9 mouse cellular contexts compared by ENCODE assay signal in the genomic region with DNA sequence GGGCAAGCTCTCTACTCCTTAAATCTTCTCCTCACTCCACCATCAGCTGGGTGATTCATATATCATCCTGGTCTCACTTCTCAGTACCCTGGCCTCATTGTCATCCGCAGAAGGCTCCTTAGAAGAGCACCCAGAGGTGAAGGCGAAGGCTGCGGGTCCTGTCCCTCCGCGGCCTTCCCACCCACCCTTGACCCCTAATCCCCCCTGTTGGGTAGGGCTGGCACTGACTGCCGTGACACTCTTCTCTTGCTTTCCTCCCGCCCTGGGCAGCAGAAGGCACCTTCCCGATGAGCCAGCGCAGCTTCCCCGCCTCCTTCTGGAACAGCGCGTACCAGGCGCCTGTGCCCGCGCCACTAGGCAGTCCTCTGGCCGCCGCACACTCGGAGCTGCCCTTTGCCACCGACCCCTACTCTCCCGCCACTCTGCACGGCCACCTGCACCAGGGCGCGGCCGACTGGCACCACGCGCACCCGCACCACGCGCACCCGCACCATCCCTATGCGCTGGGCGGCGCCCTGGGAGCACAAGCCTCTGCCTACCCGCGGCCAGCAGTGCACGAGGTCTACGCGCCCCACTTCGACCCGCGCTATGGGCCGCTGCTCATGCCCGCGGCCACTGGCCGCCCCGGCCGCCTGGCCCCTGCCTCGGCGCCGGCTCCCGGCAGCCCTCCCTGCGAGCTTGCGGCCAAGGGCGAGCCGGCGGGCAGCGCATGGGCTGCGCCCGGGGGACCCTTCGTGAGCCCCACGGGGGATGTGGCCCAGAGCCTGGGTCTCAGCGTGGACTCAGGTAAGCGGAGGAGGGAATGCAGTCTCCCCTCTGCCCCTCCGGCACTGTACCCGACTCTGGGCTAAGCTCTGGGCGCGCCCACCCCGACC. TPM values are rescaled to one million over a fixed set of nuclear protein-coding genes. Genes with fewer than 3 reads are reported as not detected.
DNase-seq lines count a peak whose midpoint lies in the region; ATAC-seq and TF ChIP-seq lines count a peak whose summit lies in the region.
"Had no signal": no experiment of that assay in that cellular context is flagged by ENCODE, and none has a peak within 500 bp of the region (broad histone marks: within the 10 kb centered on the region; RNA-seq: fewer than 3 reads in every experiment).

No protein-coding gene starts in this region.

- H3K27me3 ChIP-seq in lung, embryonic 16.5 days (ENCODE audit: control insufficient read depth, insufficient read depth, low read depth, low read length), result peaks cover 82% of the 10 kb centered on the region
- H3K27me3 ChIP-seq in intestine, embryonic 16.5 days (replicated peaks; ENCODE audit: control insufficient read depth, insufficient read depth, low read length), result peaks cover 74% of the 10 kb centered on the region

- peaks cover 14% of the 10 kb centered on the region for H3K4me1 ChIP-seq in lung, embryonic 16.5 days (replicated peaks; ENCODE audit: control insufficient read depth, insufficient read depth, low read length)
- no peaks in the 10 kb centered on the region for H3K4me1 ChIP-seq in lung, adult 2 months (ENCODE audit: control insufficient read depth, insufficient read depth, low read length)
- peaks cover 14% of the 10 kb centered on the region; the same call in 1 of the 2 replicates for H3K4me1 ChIP-seq in intestine, embryonic 16.5 days (ENCODE audit: control insufficient read depth, insufficient read depth, low read length)

- H3K4me3 ChIP-seq in lung, embryonic 16.5 days (ENCODE audit: low read length), result peak overlapping the region; percentile 34
- H3K4me3 ChIP-seq in lung, adult 2 months (replicated peaks; ENCODE audit: extremely low read depth, low read depth, low read length), result no peak overlapping the region
- peak overlapping the region; percentile 41 for H3K4me3 ChIP-seq in intestine, embryonic 16.5 days (ENCODE audit: low read length)

- 2% methylated on average over 52 of the region's 68 CpGs for WGBS in lung, embryonic 16.5 days
- 3% methylated on average over 68 of the region's 68 CpGs for WGBS in lung, adult 2 months
- 2% methylated on average over 65 of the region's 68 CpGs for WGBS in intestine, embryonic 16.5 days

- TF ChIP-seq CTCF in lung, adult 2 months (IDR thresholded peaks at IDR 0.05; ENCODE audit: insufficient read depth, low read length), result no peak

- DNase-seq in adrenal gland, postnatal 10 days, result peak; percentile 20
- DNase-seq in adrenal gland, postnatal 4 days (ENCODE audit: low spot score in 2 of 2), result no peak
- DNase-seq in lung, adult 2 months, result no peak
- peak; percentile 63 for DNase-seq in retina, postnatal 1 day
- DNase-seq in thymus, postnatal 10 days (ENCODE audit: low spot score in 2 of 2), result no peak

- no peak for TF ChIP-seq POLR2A in lung, adult 2 months (IDR thresholded peaks at IDR 0.05; ENCODE audit: borderline replicate concordance, extremely low read depth, low read depth, low read length)

- H3K36me3 ChIP-seq in lung, embryonic 16.5 days (ENCODE audit: control insufficient read depth, insufficient read depth, low read length), result no peaks in the 10 kb centered on the region
- no peaks in the 10 kb centered on the region for H3K36me3 ChIP-seq in intestine, embryonic 16.5 days (ENCODE audit: control insufficient read depth, insufficient read depth, low read length)

- H3K27ac ChIP-seq in lung, embryonic 16.5 days (ENCODE audit: low read length), result no peak overlapping the region
- no peak overlapping the region for H3K27ac ChIP-seq in intestine, embryonic 16.5 days (ENCODE audit: low read length)

- no peaks in the 10 kb centered on the region for H3K9me3 ChIP-seq in lung, embryonic 16.5 days (ENCODE audit: control insufficient read depth, low read length)
- H3K9me3 ChIP-seq in intestine, embryonic 16.5 days (ENCODE audit: control insufficient read depth, low read length), result no peaks in the 10 kb centered on the region

- peak overlapping the region; percentile 53 for H3K4me2 ChIP-seq in lung, embryonic 16.5 days (ENCODE audit: low read depth, low read length)
- peak overlapping the region; percentile 61 for H3K4me2 ChIP-seq in intestine, embryonic 16.5 days (ENCODE audit: low read depth, low read length)

- H3K9ac ChIP-seq in lung, embryonic 16.5 days (ENCODE audit: low read length), result no peak overlapping the region
- 0 out of 2 replicates have a peak overlapping the region, but pooled peaks have one; percentile 6 for H3K9ac ChIP-seq in intestine, embryonic 16.5 days (ENCODE audit: low read depth, low read length)

- ATAC-seq in lung, embryonic 16.5 days (ENCODE audit: low read depth), result peak; percentile 62; the same call in 1 of the 2 replicates
- ATAC-seq in intestine, embryonic 16.5 days, result peak; percentile 60
- no peak for ATAC-seq in erythroblast, adult 5-6 weeks (replicated peaks; ENCODE audit: low FRiP score, poor library complexity, severe bottlenecking)

RNA-seq across cellular contexts. Expression of gene Vgll2, which starts 5.1 kb away (rescaled TPM):
- total RNA-seq in adrenal gland, postnatal 10 days (2021), result 1 to 10 TPM; 2.5 to 9.6 TPM
- 1 to 10 TPM; 1.6 to 4.3 TPM for total RNA-seq in adrenal gland, postnatal 4 days (2021)
- polyA plus RNA-seq in lung, embryonic 16.5 days (2015; fragmentation: Nextera tagmentation; extraction: Ambion mirVana), result 0.63 and 0.75 TPM in 2 replicates
- polyA plus RNA-seq in lung, adult 2 months (2012; rRNA removed), result 0.24 TPM in 1 of 2 replicates, not detected in the other
- 0.13 TPM in 1 of 2 replicates, not detected in the other for polyA plus RNA-seq in intestine, embryonic 16.5 days (2015; fragmentation: Nextera tagmentation; extraction: Ambion mirVana)
- not detected in 2 replicates for total RNA-seq in erythroblast, adult 5-6 weeks (2015; ENCODE audit: low replicate concordance)
- total RNA-seq in erythroblast, adult 5-6 weeks (2017; ENCODE audit: low replicate concordance), result not detected in 2 replicates
- total RNA-seq: neutrophil, adult 5-6 weeks had no signal

Comparison
In these comparisons a context has a peak if more than half of its experiments do, and no peak if none do; other contexts are left out.
1. DNase-seq: peak in adrenal gland, postnatal 10 days (single experiment) and retina, postnatal 1 day (single experiment); none in adrenal gland, postnatal 4 days (0 of 2), lung, adult 2 months (single experiment) and thymus, postnatal 10 days (0 of 2).